Mouse (Mus musculus): ENCODE data around the gene Phactr2. TPM values are rescaled to one million over a fixed set of nuclear protein-coding genes. Genes with fewer than 3 reads are reported as not detected.

Phactr2 gene
- polyA plus RNA-seq, 1 experiment from 2014 or later = 10.8 TPM

DNA sequence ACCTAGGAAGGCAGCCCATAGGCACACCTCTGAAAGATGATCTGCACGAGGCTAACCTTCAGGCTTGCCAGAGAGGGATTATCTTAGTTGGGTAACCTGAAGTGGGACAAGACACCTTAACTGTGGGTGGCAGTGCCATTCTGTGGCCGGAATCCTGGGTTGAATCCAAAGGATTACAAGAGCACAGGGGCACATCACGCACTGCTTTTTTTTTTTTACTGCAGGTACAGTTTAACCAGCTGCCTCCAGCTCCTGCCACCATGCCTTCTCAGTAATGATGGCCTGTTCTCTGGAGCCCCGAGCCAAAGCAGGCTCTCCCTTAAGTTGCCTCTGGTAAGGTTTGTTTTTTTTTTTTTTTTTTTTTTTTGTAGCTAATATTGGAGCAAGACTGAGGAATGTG is 33.9 kb downstream of the Phactr2 start:
- Histone ChIP-seq H3K4me3 (no peak overlapping the region), H3K27ac (replicated peaks) (no peak overlapping the region), H3K36me3 (no peaks in the 10 kb centered on the region), H3K4me1 (peaks cover 9% of the 10 kb centered on the region; the same call in 1 of the 2 replicates), H3K9me3 (replicated peaks) (no peaks in the 10 kb centered on the region), H3K27me3 (ENCODE audit: low read depth, poor library complexity, severe bottlenecking) (no peaks in the 10 kb centered on the region)
- no peak for DNase-seq (ENCODE audit: low spot score)
- 85% methylated on average over 4 of the region's 4 CpGs for WGBS

DNA sequence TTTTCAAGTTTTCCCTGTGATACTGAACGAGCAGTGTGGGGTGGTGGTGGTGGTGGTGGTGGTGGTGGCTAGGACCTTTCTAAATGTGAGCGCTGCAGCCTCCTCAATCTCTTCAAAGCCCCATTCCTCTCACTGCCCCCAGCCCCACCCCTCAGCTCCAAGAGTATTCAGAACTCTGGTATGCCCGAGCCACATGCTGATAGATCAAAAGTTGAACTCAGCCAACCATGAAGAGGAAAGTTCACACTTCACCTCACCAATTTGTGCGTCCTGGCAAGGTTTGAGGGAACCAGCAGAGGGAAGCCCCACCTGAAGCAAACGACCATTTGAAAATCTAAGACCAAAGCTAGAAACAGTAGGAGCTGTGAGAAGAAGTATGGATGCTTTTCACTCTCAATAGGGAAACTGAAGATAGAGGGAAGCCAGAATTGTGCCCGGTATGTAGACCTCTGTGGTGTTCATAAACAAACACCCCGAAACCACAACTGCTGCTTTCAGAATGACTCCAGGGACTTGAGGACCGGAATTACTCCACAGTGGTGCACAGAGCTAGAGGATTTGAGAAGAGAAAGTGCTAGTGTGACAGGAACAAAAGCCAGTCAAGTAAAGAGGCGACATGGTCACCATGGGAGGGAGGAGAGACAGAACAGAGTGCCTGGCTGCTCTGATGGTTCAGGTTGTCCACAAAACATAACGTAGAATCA is 35.9 kb downstream of the Phactr2 start:
- Histone ChIP-seq H3K9me3 (replicated peaks) (no peaks in the 10 kb centered on the region), H3K36me3 (no peaks in the 10 kb centered on the region), H3K4me3 (no peak overlapping the region), H3K27ac (replicated peaks) (no peak overlapping the region), H3K4me1 (peaks cover 13% of the 10 kb centered on the region), H3K27me3 (ENCODE audit: low read depth, poor library complexity, severe bottlenecking) (no peaks in the 10 kb centered on the region)
- WGBS = 58% methylated on average over 10 of the region's 10 CpGs
- no peak for DNase-seq (ENCODE audit: low spot score)

DNA sequence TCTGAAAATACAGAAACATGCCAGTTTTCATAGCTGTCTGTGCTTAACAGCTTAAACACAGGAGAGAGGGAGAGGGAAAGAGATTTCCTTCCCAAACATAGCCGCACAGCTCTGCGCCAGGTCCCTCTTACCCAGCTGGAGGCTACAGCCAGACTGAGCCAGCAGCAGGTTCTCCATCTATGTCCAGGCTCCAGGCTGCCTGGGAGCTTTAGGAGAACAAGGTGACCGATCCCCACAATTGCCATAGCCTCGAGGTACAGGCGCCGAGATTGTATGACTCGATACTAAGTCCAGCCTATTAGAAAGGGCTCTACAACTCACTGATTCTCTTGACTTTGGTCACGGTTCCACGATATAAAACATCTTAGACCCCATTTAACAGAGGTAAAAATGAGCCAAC is 37.2 kb downstream of the Phactr2 start:
- no peaks in the 10 kb centered on the region for H3K9me3 ChIP-seq (replicated peaks)
- no peak overlapping the region for H3K4me3 ChIP-seq
- no peaks in the 10 kb centered on the region for H3K36me3 ChIP-seq
- no peak for DNase-seq (ENCODE audit: low spot score)
- no peak overlapping the region; the same call in 1 of the 2 replicates for H3K27ac ChIP-seq (replicated peaks)
- 94% methylated on average over 9 of the region's 9 CpGs for WGBS
- peaks cover 24% of the 10 kb centered on the region for H3K4me1 ChIP-seq
- H3K27me3 ChIP-seq (ENCODE audit: low read depth, poor library complexity, severe bottlenecking) = no peaks in the 10 kb centered on the region

DNA sequence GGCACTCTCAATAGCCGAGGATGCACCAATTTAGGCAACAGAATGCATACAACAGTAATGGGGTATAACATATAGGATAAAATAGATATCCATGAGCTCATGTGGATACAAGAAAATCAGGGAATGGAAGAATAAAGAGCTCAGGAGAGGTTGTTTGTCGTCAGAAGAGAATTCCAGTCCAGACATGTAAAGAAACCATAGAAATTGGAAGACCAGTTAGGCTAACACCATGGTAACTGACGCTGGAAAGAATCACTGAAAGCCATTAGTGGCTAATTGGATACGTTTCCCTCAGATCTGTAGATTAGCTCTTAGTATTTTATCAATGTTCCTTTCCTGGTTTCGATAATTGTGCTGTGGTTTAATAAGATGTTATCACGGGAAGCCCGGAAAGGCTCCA is 41.2 kb downstream of the Phactr2 start:
- Histone ChIP-seq H3K36me3 (no peaks in the 10 kb centered on the region), H3K4me3 (no peak overlapping the region), H3K27me3 (ENCODE audit: low read depth, poor library complexity, severe bottlenecking) (no peaks in the 10 kb centered on the region), H3K27ac (replicated peaks) (no peak overlapping the region), H3K4me1 (peaks cover 44% of the 10 kb centered on the region), H3K9me3 (replicated peaks) (no peaks in the 10 kb centered on the region)
- DNase-seq (ENCODE audit: low spot score) = no peak
- WGBS = 62% methylated on average over 7 of the region's 7 CpGs

DNA sequence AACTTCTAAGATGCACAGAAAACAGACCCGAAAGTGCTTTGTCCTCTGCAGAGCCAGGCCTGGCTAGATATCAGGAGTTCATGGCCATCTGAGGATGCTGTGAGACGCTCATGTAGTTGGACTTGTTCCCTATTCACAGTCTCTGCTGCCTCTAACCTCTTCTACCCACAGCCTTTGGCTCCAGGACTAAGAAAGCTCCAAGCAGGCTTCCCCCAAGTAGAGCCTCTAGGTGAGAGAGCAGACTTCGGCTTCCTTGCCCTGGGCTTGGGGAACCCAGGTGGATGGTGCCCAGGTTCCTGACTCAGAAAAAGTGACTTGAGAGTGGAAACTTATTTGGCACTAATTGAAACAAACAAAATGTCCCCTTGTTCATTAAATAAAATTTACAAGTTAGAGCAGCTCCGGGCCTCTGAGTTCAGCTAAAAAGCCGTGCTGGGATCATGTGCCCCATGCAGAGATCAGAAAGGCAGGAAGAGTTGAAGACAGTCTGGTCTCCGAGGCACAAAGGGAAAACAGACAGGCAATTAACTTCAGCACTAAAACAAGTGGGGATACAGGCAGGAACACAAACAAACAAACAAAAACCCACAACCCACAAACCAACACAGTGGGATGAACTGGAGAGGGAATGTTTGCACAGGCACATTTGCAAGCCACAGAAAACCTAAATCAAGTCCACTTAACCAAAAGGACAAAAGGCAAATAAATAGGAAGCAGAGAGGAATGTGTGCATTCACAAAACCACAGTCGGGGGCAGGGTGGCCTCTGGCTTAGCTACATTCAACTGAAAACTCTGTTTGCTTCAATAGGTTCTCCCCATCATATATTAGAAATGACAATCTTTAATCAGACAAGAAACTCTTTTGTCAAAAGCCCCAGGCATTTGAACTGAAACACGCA is 42.3 kb downstream of the Phactr2 start:
- Histone ChIP-seq H3K27me3 (ENCODE audit: low read depth, poor library complexity, severe bottlenecking) (no peaks in the 10 kb centered on the region), H3K27ac (replicated peaks) (peak overlapping the region; percentile 82), H3K4me3 (no peak overlapping the region), H3K9me3 (replicated peaks) (no peaks in the 10 kb centered on the region), H3K36me3 (no peaks in the 10 kb centered on the region), H3K4me1 (peaks cover 40% of the 10 kb centered on the region)
- DNase-seq (ENCODE audit: low spot score) = peak; percentile 46
- 26% methylated on average over 8 of the region's 8 CpGs for WGBS

DNA sequence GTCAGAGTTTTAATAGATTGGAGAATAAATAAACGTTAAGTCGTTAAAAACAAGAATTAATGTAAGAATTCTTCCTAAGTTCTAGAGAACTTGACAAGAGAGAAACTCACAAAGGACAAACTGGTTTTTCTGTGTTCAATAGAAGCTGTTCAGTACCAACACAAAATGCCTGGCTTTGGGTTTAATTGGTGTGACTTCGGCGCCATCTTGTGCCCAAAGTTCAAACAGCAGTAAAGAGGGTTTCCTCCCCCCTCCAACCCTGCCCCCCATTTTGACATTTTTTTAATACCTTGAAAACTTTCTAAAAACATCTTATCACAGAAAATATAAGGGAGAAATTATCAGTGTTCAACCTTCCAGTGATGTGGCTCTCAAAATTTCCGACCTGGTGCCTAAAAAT is 44.4 kb downstream of the Phactr2 start:
- H3K27me3 ChIP-seq (ENCODE audit: low read depth, poor library complexity, severe bottlenecking) = no peaks in the 10 kb centered on the region
- H3K27ac ChIP-seq (replicated peaks) = peak overlapping the region; percentile 71; the same call in 1 of the 2 replicates
- DNase-seq (ENCODE audit: low spot score) = peak; percentile 65
- no peaks in the 10 kb centered on the region for H3K9me3 ChIP-seq (replicated peaks)
- no peak overlapping the region for H3K4me3 ChIP-seq
- peaks cover 37% of the 10 kb centered on the region for H3K4me1 ChIP-seq
- H3K36me3 ChIP-seq = no peaks in the 10 kb centered on the region
- WGBS = 19% methylated on average over 5 of the region's 5 CpGs

DNA sequence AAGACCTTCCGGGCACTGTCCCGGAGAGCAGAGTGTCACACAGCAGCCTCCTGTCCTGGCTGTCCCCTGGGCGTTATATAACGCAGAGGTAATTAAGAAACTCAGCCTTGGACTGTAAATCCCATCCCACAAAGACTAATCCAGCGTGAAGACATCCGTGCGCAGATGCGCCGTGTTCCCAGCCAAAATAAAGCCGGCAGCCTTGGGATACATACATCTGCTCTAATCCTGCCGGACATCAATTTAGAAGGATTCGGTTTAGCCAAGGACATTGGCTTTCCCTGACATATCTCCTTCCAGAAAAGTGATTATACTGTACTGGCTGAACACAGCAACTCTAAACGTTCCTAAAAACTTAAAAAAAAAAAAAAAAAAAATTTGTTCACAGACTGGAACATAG is 45.0 kb downstream of the Phactr2 start:
- Histone ChIP-seq H3K27ac (replicated peaks) (peak overlapping the region; percentile 71), H3K9me3 (replicated peaks) (no peaks in the 10 kb centered on the region), H3K4me1 (peaks cover 37% of the 10 kb centered on the region), H3K36me3 (no peaks in the 10 kb centered on the region), H3K4me3 (0 out of 2 replicates have a peak overlapping the region, but pooled peaks have one; percentile 6), H3K27me3 (ENCODE audit: low read depth, poor library complexity, severe bottlenecking) (no peaks in the 10 kb centered on the region)
- DNase-seq (ENCODE audit: low spot score) = peak; percentile 42
- WGBS = 46% methylated on average over 13 of the region's 13 CpGs

DNA sequence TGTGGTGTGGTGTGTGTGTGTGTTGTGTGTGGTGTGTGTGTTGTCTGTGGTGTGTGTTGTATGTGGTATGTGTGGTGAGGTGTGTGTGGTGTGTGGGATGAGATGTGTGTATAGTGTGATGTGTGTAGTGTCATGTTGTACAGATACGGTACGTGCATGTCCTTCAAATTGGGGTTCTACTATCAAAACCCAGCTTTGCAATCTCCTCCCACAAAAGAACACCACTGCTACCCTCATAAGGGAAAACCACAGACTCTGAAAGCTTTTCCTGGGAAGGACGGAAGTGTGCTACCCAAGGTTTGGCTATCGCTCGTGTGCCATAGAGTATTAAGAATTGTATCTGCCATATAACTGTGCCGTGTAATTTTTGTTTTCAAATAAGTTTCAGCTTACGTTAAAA is 45.7 kb downstream of the Phactr2 start:
- H3K9me3 ChIP-seq (replicated peaks) = no peaks in the 10 kb centered on the region
- H3K27me3 ChIP-seq (ENCODE audit: low read depth, poor library complexity, severe bottlenecking) = no peaks in the 10 kb centered on the region
- H3K4me1 ChIP-seq = peaks cover 36% of the 10 kb centered on the region
- WGBS = 90% methylated on average over 7 of the region's 7 CpGs
- H3K36me3 ChIP-seq = no peaks in the 10 kb centered on the region
- no peak overlapping the region; the same call in 1 of the 2 replicates for H3K27ac ChIP-seq (replicated peaks)
- H3K4me3 ChIP-seq = no peak overlapping the region
- DNase-seq (ENCODE audit: low spot score) = no peak

DNA sequence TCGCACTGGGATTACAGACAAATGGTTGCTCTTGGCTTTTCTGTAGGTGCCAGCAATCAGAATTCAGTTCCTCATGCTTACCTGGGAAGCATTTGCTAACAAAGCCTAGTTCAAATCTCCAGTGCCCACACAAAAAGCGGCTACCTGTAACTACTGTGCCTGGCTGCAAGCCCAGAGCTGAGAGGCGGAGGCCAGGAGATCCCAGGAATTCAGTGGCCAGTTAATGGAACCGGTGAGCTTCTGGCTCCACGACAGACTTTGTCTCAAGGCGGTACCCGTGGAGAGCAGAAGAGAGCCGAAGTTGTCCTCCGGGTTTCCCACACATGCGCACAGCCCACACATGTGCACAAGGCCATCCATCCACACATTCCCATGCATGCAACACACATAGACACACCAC is 46.6 kb downstream of the Phactr2 start:
- Histone ChIP-seq H3K4me3 (no peak overlapping the region), H3K9me3 (replicated peaks) (no peaks in the 10 kb centered on the region), H3K27me3 (ENCODE audit: low read depth, poor library complexity, severe bottlenecking) (no peaks in the 10 kb centered on the region), H3K4me1 (peaks cover 28% of the 10 kb centered on the region), H3K36me3 (no peaks in the 10 kb centered on the region), H3K27ac (replicated peaks) (0 out of 2 replicates have a peak overlapping the region, but pooled peaks have one; percentile 49)
- DNase-seq (ENCODE audit: low spot score) = no peak
- 91% methylated on average over 10 of the region's 10 CpGs for WGBS

DNA sequence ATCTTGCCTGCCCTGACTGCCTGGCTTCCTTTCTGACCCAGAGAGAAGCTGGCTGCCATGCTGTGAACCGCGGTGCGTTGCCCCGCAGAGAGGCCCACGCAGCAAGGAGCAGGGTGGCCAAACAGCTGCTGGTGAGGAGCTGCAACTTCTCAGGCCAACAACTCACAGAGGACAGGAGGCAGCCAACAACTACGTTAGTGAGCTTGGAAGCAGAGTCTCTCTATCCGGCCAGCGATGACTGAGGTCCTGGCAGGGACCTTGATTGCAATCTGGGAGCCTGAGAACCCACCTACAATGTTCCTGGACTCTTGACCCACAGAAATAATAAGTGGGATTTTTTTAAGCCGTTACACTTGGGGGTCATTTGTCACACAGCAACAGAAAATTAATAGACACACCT is 49.0 kb downstream of the Phactr2 start:
- WGBS = 88% methylated on average over 9 of the region's 9 CpGs
- DNase-seq (ENCODE audit: low spot score) = no peak
- Histone ChIP-seq H3K36me3 (no peaks in the 10 kb centered on the region), H3K4me3 (no peak overlapping the region), H3K27me3 (ENCODE audit: low read depth, poor library complexity, severe bottlenecking) (no peaks in the 10 kb centered on the region), H3K9me3 (replicated peaks) (no peaks in the 10 kb centered on the region), H3K27ac (replicated peaks) (no peak overlapping the region; the same call in 1 of the 2 replicates), H3K4me1 (peaks cover 13% of the 10 kb centered on the region)

DNA sequence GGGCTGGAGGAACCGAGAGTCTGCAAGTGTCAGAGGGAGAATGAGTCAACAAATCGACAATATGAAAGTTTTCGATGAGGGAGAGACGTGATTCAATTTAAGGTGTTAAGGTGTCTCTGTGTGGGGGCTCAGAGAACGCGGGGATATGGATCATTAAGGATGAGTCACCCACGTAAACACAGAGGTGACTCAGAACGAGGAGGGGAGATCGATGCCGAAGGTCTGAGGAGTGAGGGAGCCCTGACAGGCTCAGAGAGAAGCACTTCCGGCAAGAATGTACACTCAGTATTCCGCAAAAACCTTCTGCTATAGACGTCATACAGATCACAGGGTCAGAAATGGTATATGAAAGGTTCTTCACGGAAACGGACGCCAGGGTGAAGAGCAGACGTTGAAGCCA is 49.7 kb downstream of the Phactr2 start:
- peaks cover 8% of the 10 kb centered on the region for H3K4me1 ChIP-seq
- no peaks in the 10 kb centered on the region for H3K36me3 ChIP-seq
- H3K27me3 ChIP-seq (ENCODE audit: low read depth, poor library complexity, severe bottlenecking) = no peaks in the 10 kb centered on the region
- no peak overlapping the region for H3K4me3 ChIP-seq
- DNase-seq (ENCODE audit: low spot score) = no peak
- WGBS = 92% methylated on average over 17 of the region's 17 CpGs
- H3K9me3 ChIP-seq (replicated peaks) = no peaks in the 10 kb centered on the region
- H3K27ac ChIP-seq (replicated peaks) = no peak overlapping the region

DNA sequence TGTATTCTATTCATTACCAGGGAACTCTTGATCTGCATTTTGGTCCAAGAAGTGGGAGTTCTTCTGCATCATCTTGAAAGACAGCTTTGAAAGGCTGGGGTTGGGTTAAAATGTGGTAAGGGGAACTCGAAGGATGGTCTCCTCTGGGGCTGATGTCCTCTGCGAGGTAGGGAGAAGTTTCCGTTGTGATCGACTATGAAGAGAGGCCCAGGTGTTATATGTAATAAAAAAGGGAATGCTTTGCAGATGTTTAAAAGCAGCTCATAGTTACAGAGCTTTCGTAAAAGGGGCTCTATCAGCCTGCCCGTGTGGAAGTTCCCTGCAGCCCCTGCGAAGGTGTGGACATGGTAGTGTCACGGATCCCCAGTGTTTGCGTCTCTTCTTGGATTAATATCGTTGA is 50.2 kb downstream of the Phactr2 start:
- 93% methylated on average over 10 of the region's 10 CpGs for WGBS
- DNase-seq (ENCODE audit: low spot score) = no peak
- Histone ChIP-seq H3K36me3 (no peaks in the 10 kb centered on the region), H3K9me3 (replicated peaks) (no peaks in the 10 kb centered on the region), H3K27me3 (ENCODE audit: low read depth, poor library complexity, severe bottlenecking) (no peaks in the 10 kb centered on the region), H3K27ac (replicated peaks) (no peak overlapping the region), H3K4me3 (no peak overlapping the region), H3K4me1 (peaks cover 3% of the 10 kb centered on the region; the same call in 1 of the 2 replicates)

DNA sequence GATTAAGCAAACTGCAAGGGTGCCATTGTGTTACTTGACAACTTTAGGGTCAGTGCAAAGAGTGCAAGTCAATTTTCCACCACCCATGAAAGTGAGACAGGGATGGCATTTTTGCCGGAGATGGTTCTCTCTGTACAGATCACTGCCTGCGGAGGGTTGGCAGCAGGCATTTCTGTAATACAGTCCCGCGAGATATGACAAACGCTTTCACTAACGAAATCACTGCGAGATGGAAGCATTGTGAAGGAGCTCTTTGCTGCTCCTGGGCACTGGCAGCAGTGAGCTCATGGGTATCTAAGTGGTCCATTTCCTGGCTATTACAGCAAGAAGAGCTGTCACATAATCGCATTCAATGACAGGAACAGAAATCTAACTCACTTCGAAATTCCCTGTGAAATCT is 52.1 kb downstream of the Phactr2 start:
- Histone ChIP-seq H3K27me3 (ENCODE audit: low read depth, poor library complexity, severe bottlenecking) (no peaks in the 10 kb centered on the region), H3K27ac (replicated peaks) (no peak overlapping the region), H3K4me3 (no peak overlapping the region), H3K9me3 (replicated peaks) (no peaks in the 10 kb centered on the region), H3K4me1 (no peaks in the 10 kb centered on the region), H3K36me3 (no peaks in the 10 kb centered on the region)
- DNase-seq (ENCODE audit: low spot score) = no peak
- 94% methylated on average over 9 of the region's 9 CpGs for WGBS

Measured in midbrain, embryonic 10.5 days (tissue).